ENCODE assay signal across 16 mouse cellular contexts in the genomic region with DNA sequence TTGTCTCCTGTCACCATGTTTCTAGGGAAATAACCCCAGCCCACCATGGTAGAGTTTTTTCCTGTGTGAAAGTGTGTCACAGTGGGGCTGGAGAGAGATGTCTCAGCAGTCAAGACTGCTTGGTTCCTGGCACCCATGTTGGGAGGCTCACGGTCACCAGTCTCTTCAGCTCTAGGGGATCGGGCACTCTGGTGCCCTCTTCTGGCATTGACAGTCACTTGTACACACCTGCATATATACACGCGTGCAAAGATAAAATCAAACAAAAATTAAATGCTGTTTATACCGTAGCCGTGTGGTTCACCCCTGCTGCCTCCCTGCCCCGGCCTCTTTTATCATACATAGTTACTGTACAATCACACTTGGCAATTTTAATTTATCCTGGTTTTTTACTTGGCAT.
DNase-seq lines count a peak whose midpoint lies in the region; ATAC-seq and TF ChIP-seq lines count a peak whose summit lies in the region.
"Had no signal": no experiment of that assay in that cellular context is flagged by ENCODE, and none has a peak within 500 bp of the region (broad histone marks: within the 10 kb centered on the region; RNA-seq: fewer than 3 reads in every experiment).

No protein-coding gene starts in this region.

- H3K27ac ChIP-seq in gastrocnemius, adult 2 months = peak overlapping the region; percentile 51
- H3K27ac ChIP-seq in liver, postnatal 0 days (ENCODE audit: low read depth) = no peak overlapping the region
- no peak overlapping the region for H3K27ac ChIP-seq in liver, embryonic 11.5 days (ENCODE audit: low read depth, low read length)
- H3K27ac ChIP-seq: embryonic facial prominence, embryonic 12.5 days; heart, embryonic 13.5 days; hindbrain, embryonic 10.5 days; intestine, embryonic 15.5 days; limb, embryonic 12.5 days; macrophage; neural tube, embryonic 15.5 days had no signal

- peak; percentile 46 for DNase-seq in gastrocnemius, adult 2 months
- DNase-seq in gastrocnemius, postnatal 4 days (ENCODE audit: low spot score in 2 of 2) = no peak
- DNase-seq in liver, postnatal 0 days = no peak
- no peak for DNase-seq in liver, embryonic 11.5 days (ENCODE audit: low spot score)
- DNase-seq in A20 (ENCODE audit: low read depth, low spot score) = peak; percentile 21
- DNase-seq in ZHBTc4 (ENCODE audit: low read depth, low spot score) = peak; percentile 66
- no peak for DNase-seq in spleen, postnatal 10 days (ENCODE audit: low spot score in 2 of 2)
- DNase-seq: kidney, postnatal 4 days had no signal

- H3K4me1 ChIP-seq in liver, postnatal 0 days (ENCODE audit: insufficient read depth) = no peaks in the 10 kb centered on the region
- H3K4me1 ChIP-seq in liver, embryonic 11.5 days (replicated peaks; ENCODE audit: control insufficient read depth, insufficient read depth, low read length) = no peaks in the 10 kb centered on the region; the same call in 1 of the 2 replicates

- H3K9me3 ChIP-seq in liver, postnatal 0 days (ENCODE audit: low read length) = no peaks in the 10 kb centered on the region
- H3K9me3 ChIP-seq in liver, embryonic 11.5 days (ENCODE audit: control insufficient read depth, low read length) = no peaks in the 10 kb centered on the region
- H3K9me3 ChIP-seq: heart, embryonic 13.5 days; hindbrain, embryonic 10.5 days; intestine, embryonic 15.5 days; limb, embryonic 12.5 days; neural tube, embryonic 15.5 days had no signal

- intact Hi-C loops in gastrocnemius, adult 2 months (cut with DNase I) = no loop called here

- no peak overlapping the region for H3K4me2 ChIP-seq in liver, postnatal 0 days (ENCODE audit: low read depth, low read length)
- H3K4me2 ChIP-seq in liver, embryonic 11.5 days = no peak overlapping the region
- H3K4me2 ChIP-seq: embryonic facial prominence, embryonic 12.5 days; heart, embryonic 13.5 days; intestine, embryonic 15.5 days; limb, embryonic 12.5 days; neural tube, embryonic 15.5 days had no signal

- H3K9ac ChIP-seq in liver, postnatal 0 days (replicated peaks) = no peak overlapping the region
- H3K9ac ChIP-seq in liver, embryonic 11.5 days (ENCODE audit: low read depth, low read length) = no peak overlapping the region
- H3K9ac ChIP-seq: embryonic facial prominence, embryonic 12.5 days; heart, embryonic 13.5 days; intestine, embryonic 15.5 days; limb, embryonic 12.5 days; neural tube, embryonic 15.5 days had no signal

- no peaks in the 10 kb centered on the region for H3K36me3 ChIP-seq in liver, postnatal 0 days (replicated peaks; ENCODE audit: insufficient read depth, low read length)
- H3K36me3 ChIP-seq in liver, embryonic 11.5 days (ENCODE audit: control insufficient read depth, insufficient read depth, low read length) = no peaks in the 10 kb centered on the region
- H3K36me3 ChIP-seq: embryonic facial prominence, embryonic 12.5 days; intestine, embryonic 15.5 days; limb, embryonic 12.5 days; neural tube, embryonic 15.5 days had no signal

- no peak overlapping the region for H3K4me3 ChIP-seq in gastrocnemius, adult 2 months
- no peak overlapping the region for H3K4me3 ChIP-seq in liver, postnatal 0 days (ENCODE audit: low read depth, low read length)
- no peak overlapping the region for H3K4me3 ChIP-seq in liver, embryonic 11.5 days (ENCODE audit: low read depth, low read length)
- H3K4me3 ChIP-seq: embryonic facial prominence, embryonic 12.5 days; heart, embryonic 13.5 days; hindbrain, embryonic 10.5 days; intestine, embryonic 15.5 days; limb, embryonic 12.5 days; neural tube, embryonic 15.5 days had no signal

- peak; percentile 51 for TF ChIP-seq CTCF in gastrocnemius, adult 2 months (IDR thresholded peaks at IDR 0.05)
- TF ChIP-seq CTCF in liver, postnatal 0 days (IDR thresholded peaks at IDR 0.05; ENCODE audit: low read depth) = peak; percentile 25; the same call in 1 of the 2 replicates

- ATAC-seq in liver, postnatal 0 days = no peak
- no peak for ATAC-seq in liver, embryonic 11.5 days (replicated peaks; ENCODE audit: low FRiP score)
- ATAC-seq: CD4-positive, CD25-positive, alpha-beta regulatory T cell, adult 4 months; intestine, embryonic 15.5 days had no signal

- no peaks in the 10 kb centered on the region for H3K27me3 ChIP-seq in liver, postnatal 0 days (ENCODE audit: insufficient read depth, low read length)
- H3K27me3 ChIP-seq in liver, embryonic 11.5 days (replicated peaks; ENCODE audit: control insufficient read depth, insufficient read depth, low read length) = no peaks in the 10 kb centered on the region
- H3K27me3 ChIP-seq: embryonic facial prominence, embryonic 12.5 days; heart, embryonic 13.5 days; intestine, embryonic 15.5 days; limb, embryonic 12.5 days; neural tube, embryonic 15.5 days had no signal

- 86% methylated on average over 7 of the region's 7 CpGs for WGBS in liver, postnatal 0 days (ENCODE audit: insufficient replicate concordance)
- 88% methylated on average over 7 of the region's 7 CpGs for WGBS in liver, embryonic 11.5 days

- TF ChIP-seq EP300 in liver, postnatal 0 days (IDR thresholded peaks at IDR 0.05; ENCODE audit: low read depth) = no peak

Comparison
In these comparisons a context has a peak if more than half of its experiments do, and no peak if none do; other contexts are left out.
1. DNase-seq: peak in gastrocnemius, adult 2 months (single experiment), A20 (single experiment) and ZHBTc4 (single experiment); none in gastrocnemius, postnatal 4 days (0 of 2), liver, postnatal 0 days (single experiment), liver, embryonic 11.5 days (single experiment) and spleen, postnatal 10 days (0 of 2).